Comparison of ENCODE assay signal across 38 mouse cellular contexts in the genomic region with DNA sequence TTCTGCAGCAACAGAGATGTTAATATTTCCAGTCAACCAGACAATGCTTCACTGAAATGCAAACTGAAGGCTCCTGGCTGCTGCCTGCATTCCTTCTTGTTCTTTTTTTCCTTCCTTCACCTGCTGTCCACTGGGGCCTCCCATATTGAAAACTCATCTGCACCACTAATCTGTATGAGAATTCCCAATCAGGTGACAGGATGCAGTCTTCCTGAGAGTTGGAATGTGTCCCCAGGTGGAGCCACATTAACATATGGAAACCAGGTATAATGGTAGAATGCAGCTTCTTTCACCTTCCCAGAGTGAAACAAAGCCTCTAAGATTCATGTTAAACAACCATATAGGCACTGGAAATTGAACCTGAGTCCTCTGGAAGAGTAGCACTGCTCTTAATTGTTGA. TPM values are rescaled to one million over a fixed set of nuclear protein-coding genes. Genes with fewer than 3 reads are reported as not detected.
"Had no signal": no experiment of that assay in that cellular context is flagged by ENCODE, and none has a peak within 500 bp of the region (broad histone marks: within the 10 kb centered on the region; RNA-seq: fewer than 3 reads in every experiment).

No protein-coding gene starts in this region.

- H3K27ac ChIP-seq: heart, adult 2 months; heart, embryonic 13.5 days; heart, embryonic 15.5 days; hindbrain, embryonic 14.5 days; intestine, embryonic 15.5 days; layer of hippocampus, adult 2 months; left cerebral cortex, adult 2 months; limb, embryonic 10.5 days; liver, embryonic 13.5 days had no signal

- H3K9ac ChIP-seq: heart, embryonic 13.5 days; heart, embryonic 15.5 days; hindbrain, embryonic 14.5 days; intestine, embryonic 15.5 days; limb, embryonic 12.5 days; liver, embryonic 13.5 days had no signal

- H3K4me3 ChIP-seq: heart, adult 2 months; heart, embryonic 13.5 days; heart, embryonic 15.5 days; intestine, embryonic 15.5 days; layer of hippocampus, adult 2 months; left cerebral cortex, adult 2 months; limb, embryonic 10.5 days; limb, embryonic 12.5 days; liver, embryonic 13.5 days had no signal

- H3K4me2 ChIP-seq: heart, embryonic 11.5 days; heart, embryonic 13.5 days; heart, embryonic 15.5 days; hindbrain, embryonic 14.5 days; intestine, embryonic 15.5 days; limb, embryonic 12.5 days; liver, embryonic 11.5 days; liver, embryonic 13.5 days had no signal

- H3K27me3 ChIP-seq: heart, embryonic 13.5 days; heart, embryonic 15.5 days; intestine, embryonic 15.5 days; limb, embryonic 12.5 days; liver, embryonic 13.5 days had no signal

- ATAC-seq: hindbrain, embryonic 16.5 days; inflammation-experienced regulatory T-cells, adult 6 months; intestine, embryonic 15.5 days; intestine, postnatal 0 days had no signal

- H3K36me3 ChIP-seq: heart, embryonic 13.5 days; heart, embryonic 15.5 days; intestine, embryonic 15.5 days; liver, embryonic 13.5 days had no signal

- DNase-seq: gastrocnemius, postnatal 14 days; gastrocnemius, postnatal 36 days; heart, adult 11 months; heart, adult 2 months; heart, postnatal 14 days; heart, postnatal 36 days; kidney, adult 18-20 months; kidney, adult 8-10 months; kidney, postnatal 10 days; kidney, postnatal 25 days; kidney, postnatal 4 days; liver; liver, embryonic 13.5 days had no signal

- H3K4me1 ChIP-seq: intestine, embryonic 15.5 days; liver, embryonic 13.5 days had no signal

- H3K9me3 ChIP-seq: heart, embryonic 13.5 days; heart, embryonic 15.5 days; intestine, embryonic 15.5 days; limb, embryonic 10.5 days; limb, embryonic 12.5 days; liver, embryonic 13.5 days had no signal

RNA-seq across cellular contexts. Expression of a gene that starts 57.8 kb away (rescaled TPM):
- total RNA-seq: gastrocnemius, adult 18-20 months; gastrocnemius, adult 8-10 months; gastrocnemius, postnatal 14 days; gastrocnemius, postnatal 36 days; heart, adult 2 months; heart, postnatal 14 days; heart, postnatal 36 days; hematopoietic stem cell, adult 5-6 weeks; layer of hippocampus, adult 2 months; layer of hippocampus, postnatal 10 days; layer of hippocampus, postnatal 25 days; left cerebral cortex, adult 2 months; left cerebral cortex, postnatal 14 days; left cerebral cortex, postnatal 36 days had no signal
- polyA plus RNA-seq: heart, adult 2 months; heart, embryonic 11.5 days; heart, embryonic 13.5 days; heart, embryonic 15.5 days; heart, postnatal 0 days; hindbrain, embryonic 11.5 days; hindbrain, embryonic 14.5 days; hindbrain, embryonic 16.5 days; inflammation-experienced regulatory T-cells, adult 6 months; intestine, embryonic 15.5 days; intestine, postnatal 0 days; kidney, embryonic 14.5 days; kidney, embryonic 16.5 days; limb, embryonic 10.5 days; limb, embryonic 12.5 days; limb, embryonic 14.5 days; liver, embryonic 11.5 days; liver, embryonic 13.5 days had no signal
